Mouse (Mus musculus) heart, adult 2 months (tissue): ENCODE measurements around the gene Tanc2. TPM values are rescaled to one million over a fixed set of nuclear protein-coding genes. Genes with fewer than 3 reads are reported as not detected.

Source experiments
- DNase-seq, 2 experiments: peaks; one replicate each; pipeline ENCODE4 v3.0.0; 2021
- H3K27ac ChIP-seq: fragments of 200-600 bp; 2 replicates; pipeline ENCODE4 v1.8.1; 2022
- H3K27me3 ChIP-seq: fragments of 200-500 bp; 2 replicates; pipeline ENCODE4 v1.6.1; 2012; ENCODE audit warnings: mild to moderate bottlenecking, low read length, inconsistent platforms, mixed read lengths; ENCODE audit not compliant: control insufficient read depth, insufficient read depth
- H3K36me3 ChIP-seq: fragments of 200-500 bp; 2 replicates; pipeline ENCODE4 v1.6.1; 2012; ENCODE audit warnings: low read length, inconsistent platforms; ENCODE audit not compliant: control insufficient read depth, insufficient read depth
- H3K4me1 ChIP-seq: fragments of 200-500 bp; 2 replicates; pipeline ENCODE4 v1.6.1; 2011; ENCODE audit warnings: low read length; ENCODE audit not compliant: control insufficient read depth, insufficient read depth
- H3K4me3 ChIP-seq: fragments of 200-600 bp; 2 replicates; pipeline ENCODE4 v1.8.1; 2022
- H3K79me2 ChIP-seq: fragments of 200-500 bp; replicated peaks from 2 replicates; pipeline ENCODE4 v1.6.1; 2012; ENCODE audit warnings: mild to moderate bottlenecking, inconsistent platforms, low read length, moderate library complexity, mixed read lengths; ENCODE audit not compliant: control insufficient read depth, insufficient read depth
- H3K9ac ChIP-seq: fragments of 200-500 bp; 2 replicates; pipeline ENCODE4 v1.6.1; 2012; ENCODE audit warnings: low read depth, mild to moderate bottlenecking, control low read depth, inconsistent platforms, low read length, mixed read lengths
- CTCF ChIP-seq: fragments of 200-600 bp; IDR thresholded peaks from 2 replicates; pipeline ENCODE4 v1.8.1; 2022; ENCODE audit warnings: antibody characterized with exemption, mild to moderate bottlenecking, moderate library complexity
- EP300 ChIP-seq: fragments of 200-500 bp; IDR thresholded peaks from 2 replicates; pipeline ENCODE4 v1.6.1; 2011; ENCODE audit warnings: low read depth, low read length, control low read depth; ENCODE audit not compliant: insufficient read depth
- POLR2A ChIP-seq: fragments of 200-500 bp; IDR thresholded peaks from 2 replicates; pipeline ENCODE4 v1.6.1; 2011; ENCODE audit warnings: mild to moderate bottlenecking, low read depth, low read length, control low read depth; ENCODE audit not compliant: insufficient read depth
- WGBS: fragments of 180-500 bp; shearing (Covaris S2); methylation state at CpG from one replicate; pipeline ENCODE4 v1.1.7; 2018; 5-methylcytosine and 5-hydroxymethylcytosine counted together
- intact Hi-C: fragments of 180-260 bp; cut with DNase I; formaldehyde crosslinking; loops from one replicate; pipeline ENCODE4 v1.15.1; 2025
- polyA plus RNA-seq: library from polyadenylated mRNA; depleted of rRNA; stranded (reverse); fragments of >200 nt; gene quantifications from 2 replicates; pipeline ENCODE4 v1.2.3, GENCODE M21; 2012
- total RNA-seq, 2 experiments: library from RNA; stranded (reverse); gene quantifications; 2 replicates each; pipeline ENCODE4 v1.2.3; 2021

The Tanc2 gene
- total and polyA plus RNA-seq, 3 experiments = 3.5 to 15.2 (median 11.9) TPM

GRCm38 (mm10) chr11:105548383-105548782, 41.4 kb upstream of the Tanc2 start:
- intact Hi-C loops = no loop called here
- no peak for DNase-seq
- H3K79me2 ChIP-seq = no peaks in the 10 kb centered on the region
- WGBS = 87% methylated on average over 6 of the region's 6 CpGs
- no peaks in the 10 kb centered on the region for H3K4me1 ChIP-seq
- no peak overlapping the region for H3K9ac ChIP-seq
- no peaks in the 10 kb centered on the region for H3K36me3 ChIP-seq
- no peaks in the 10 kb centered on the region for H3K27me3 ChIP-seq
- H3K27ac ChIP-seq = no peak overlapping the region
- no peak overlapping the region for H3K4me3 ChIP-seq
- TF ChIP-seq CTCF (peak; percentile 38), POLR2A (no peak)

- DNase-seq = peak in 1 of 2 experiments; percentile 30
- no peak overlapping the region for H3K9ac ChIP-seq
- H3K36me3 ChIP-seq = no peaks in the 10 kb centered on the region
- H3K79me2 ChIP-seq = no peaks in the 10 kb centered on the region
- WGBS = 64% methylated on average over 9 of the region's 9 CpGs
- H3K4me3 ChIP-seq = no peak overlapping the region
- H3K27ac ChIP-seq = no peak overlapping the region
- no peaks in the 10 kb centered on the region for H3K27me3 ChIP-seq
- no peaks in the 10 kb centered on the region for H3K4me1 ChIP-seq
- TF ChIP-seq POLR2A (no peak), CTCF (no peak), EP300 (no peak)
- intact Hi-C loops = no loop called here
These were observed 40.3 kb upstream of the Tanc2 start for GRCm38 (mm10) chr11:105549164-105550121.

GRCm38 (mm10) chr11:105557285-105557684, 32.5 kb upstream of the Tanc2 start:
- no peak for DNase-seq
- no peak overlapping the region for H3K27ac ChIP-seq
- no peaks in the 10 kb centered on the region for H3K27me3 ChIP-seq
- no peaks in the 10 kb centered on the region for H3K79me2 ChIP-seq
- intact Hi-C loops = no loop called here
- H3K4me1 ChIP-seq = no peaks in the 10 kb centered on the region
- TF ChIP-seq EP300 (no peak), CTCF (no peak), POLR2A (no peak)
- 88% methylated on average over 8 of the region's 8 CpGs for WGBS
- no peak overlapping the region for H3K9ac ChIP-seq
- H3K4me3 ChIP-seq = no peak overlapping the region
- H3K36me3 ChIP-seq = no peaks in the 10 kb centered on the region

- no peaks in the 10 kb centered on the region for H3K36me3 ChIP-seq
- H3K4me3 ChIP-seq = no peak overlapping the region
- H3K27ac ChIP-seq = no peak overlapping the region
- TF ChIP-seq EP300 (no peak), CTCF (no peak), POLR2A (no peak)
- intact Hi-C loops = loop anchor here (2.0 kb wide), 1 partner anchor 19 kb away; no protein-coding TSS in a partner anchor
- no peak overlapping the region for H3K9ac ChIP-seq
- no peak for DNase-seq
- no peaks in the 10 kb centered on the region for H3K4me1 ChIP-seq
- no peaks in the 10 kb centered on the region for H3K27me3 ChIP-seq
- H3K79me2 ChIP-seq = no peaks in the 10 kb centered on the region
These were observed 31.7 kb upstream of the Tanc2 start for GRCm38 (mm10) chr11:105558091-105558490.

- no peak for DNase-seq
- no peaks in the 10 kb centered on the region for H3K27me3 ChIP-seq
- TF ChIP-seq POLR2A = no peak
- TF ChIP-seq CTCF = no peak
- no peak for TF ChIP-seq EP300
- no peaks in the 10 kb centered on the region for H3K36me3 ChIP-seq
- H3K79me2 ChIP-seq = no peaks in the 10 kb centered on the region
- H3K4me3 ChIP-seq = no peak overlapping the region
- intact Hi-C loops = loop anchor here (2.0 kb wide), 1 partner anchor 20 kb away; no protein-coding TSS in a partner anchor
- 77% methylated on average over 6 of the region's 6 CpGs for WGBS
- H3K27ac ChIP-seq = no peak overlapping the region
- no peak overlapping the region for H3K9ac ChIP-seq
- H3K4me1 ChIP-seq = no peaks in the 10 kb centered on the region
These were observed 30.8 kb upstream of the Tanc2 start for GRCm38 (mm10) chr11:105558803-105559505.

GRCm38 (mm10) chr11:105563546-105563945, 26.2 kb upstream of the Tanc2 start:
- H3K9ac ChIP-seq = no peak overlapping the region
- H3K4me3 ChIP-seq = no peak overlapping the region
- intact Hi-C loops = no loop called here
- H3K27ac ChIP-seq = no peak overlapping the region
- H3K27me3 ChIP-seq = no peaks in the 10 kb centered on the region
- no peaks in the 10 kb centered on the region for H3K36me3 ChIP-seq
- 90% methylated on average over 3 of the region's 3 CpGs for WGBS
- no peak for DNase-seq
- H3K79me2 ChIP-seq = no peaks in the 10 kb centered on the region
- peaks cover 3% of the 10 kb centered on the region for H3K4me1 ChIP-seq
- no peak for TF ChIP-seq POLR2A
- no peak for TF ChIP-seq CTCF
- TF ChIP-seq EP300 = no peak
